Mouse (Mus musculus): Measurements from ENCODE around the gene Plekha7. TPM values are rescaled to one million over a fixed set of nuclear protein-coding genes. Genes with fewer than 3 reads are reported as not detected.

Gene Plekha7
- total and polyA plus RNA-seq, 2 experiments from 2014 or later = 19.4 to 40.4 TPM

- 35% methylated on average over 8 of the region's 8 CpGs for WGBS
- peak overlapping the region; percentile 82 for H3K4me2 ChIP-seq (ENCODE audit: low read depth, low read length)
- peak overlapping the region; percentile 60 for H3K9ac ChIP-seq (replicated peaks; ENCODE audit: low read depth, low read length)
- no peaks in the 10 kb centered on the region for H3K27me3 ChIP-seq (ENCODE audit: control insufficient read depth, insufficient read depth, low read length)
- H3K27ac ChIP-seq (ENCODE audit: low read depth) = peak overlapping the region; percentile 86; the same call in 1 of the 2 replicates
- TF ChIP-seq EP300 (IDR thresholded peaks at IDR 0.05; ENCODE audit: low read depth) (no peak), CTCF (IDR thresholded peaks at IDR 0.05; ENCODE audit: low read depth) (no peak)
- peak overlapping the region; percentile 59 for H3K4me3 ChIP-seq (ENCODE audit: low read depth, low read length)
- H3K36me3 ChIP-seq (replicated peaks; ENCODE audit: control insufficient read depth, insufficient read depth, low read length) = no peaks in the 10 kb centered on the region
- ATAC-seq (ENCODE audit: insufficient read depth, low read depth) (no peak), DNase-seq (ENCODE audit: low spot score) (no peak)
- H3K9me3 ChIP-seq (replicated peaks; ENCODE audit: control insufficient read depth, low read length) = no peaks in the 10 kb centered on the region
- peaks cover 35% of the 10 kb centered on the region for H3K4me1 ChIP-seq (ENCODE audit: control insufficient read depth, insufficient read depth)
Measured at GRCm38 (mm10) chr7:116236608-116237007, 71.6 kb downstream of the Plekha7 start.

- Histone ChIP-seq H3K9ac (replicated peaks; ENCODE audit: low read depth, low read length) (no peak overlapping the region), H3K9me3 (replicated peaks; ENCODE audit: control insufficient read depth, low read length) (no peaks in the 10 kb centered on the region), H3K4me1 (ENCODE audit: control insufficient read depth, insufficient read depth) (peaks cover 42% of the 10 kb centered on the region), H3K4me3 (ENCODE audit: low read depth, low read length) (no peak overlapping the region), H3K27ac (ENCODE audit: low read depth) (no peak overlapping the region), H3K36me3 (replicated peaks; ENCODE audit: control insufficient read depth, insufficient read depth, low read length) (no peaks in the 10 kb centered on the region), H3K4me2 (ENCODE audit: low read depth, low read length) (no peak overlapping the region), H3K27me3 (ENCODE audit: control insufficient read depth, insufficient read depth, low read length) (no peaks in the 10 kb centered on the region)
- WGBS = 38% methylated on average over 7 of the region's 7 CpGs
- no peak for ATAC-seq (ENCODE audit: insufficient read depth, low read depth)
- DNase-seq (ENCODE audit: low spot score) = no peak
- TF ChIP-seq EP300 (IDR thresholded peaks at IDR 0.05; ENCODE audit: low read depth) (no peak), CTCF (IDR thresholded peaks at IDR 0.05; ENCODE audit: low read depth) (no peak)
Measured at GRCm38 (mm10) chr7:116234287-116234806, 73.8 kb downstream of the Plekha7 start.

- H3K9ac ChIP-seq (replicated peaks; ENCODE audit: low read depth, low read length) = no peak overlapping the region
- peak overlapping the region; percentile 70 for H3K27ac ChIP-seq (ENCODE audit: low read depth)
- peak; percentile 42; the same call in 1 of the 2 replicates for ATAC-seq (ENCODE audit: insufficient read depth, low read depth)
- H3K36me3 ChIP-seq (replicated peaks; ENCODE audit: control insufficient read depth, insufficient read depth, low read length) = no peaks in the 10 kb centered on the region
- no peaks in the 10 kb centered on the region for H3K27me3 ChIP-seq (ENCODE audit: control insufficient read depth, insufficient read depth, low read length)
- H3K4me2 ChIP-seq (ENCODE audit: low read depth, low read length) = no peak overlapping the region
- TF ChIP-seq CTCF (IDR thresholded peaks at IDR 0.05; ENCODE audit: low read depth) = no peak
- TF ChIP-seq EP300 (IDR thresholded peaks at IDR 0.05; ENCODE audit: low read depth) = no peak
- H3K4me3 ChIP-seq (ENCODE audit: low read depth, low read length) = no peak overlapping the region
- no peaks in the 10 kb centered on the region for H3K9me3 ChIP-seq (replicated peaks; ENCODE audit: control insufficient read depth, low read length)
- whole genome bisulfite sequencing = 37% methylated on average over 11 of the region's 11 CpGs
- no peak for DNase-seq (ENCODE audit: low spot score)
- H3K4me1 ChIP-seq (ENCODE audit: control insufficient read depth, insufficient read depth) = peaks cover 50% of the 10 kb centered on the region
Measured at GRCm38 (mm10) chr7:116230811-116231609, 77.2 kb downstream of the Plekha7 start.

- no peak overlapping the region for H3K9ac ChIP-seq (replicated peaks; ENCODE audit: low read depth, low read length)
- ATAC-seq (ENCODE audit: insufficient read depth, low read depth) (no peak), DNase-seq (ENCODE audit: low spot score) (no peak)
- H3K36me3 ChIP-seq (replicated peaks; ENCODE audit: control insufficient read depth, insufficient read depth, low read length) = no peaks in the 10 kb centered on the region
- WGBS = 43% methylated on average over 7 of the region's 7 CpGs
- TF ChIP-seq EP300 (IDR thresholded peaks at IDR 0.05; ENCODE audit: low read depth) = no peak
- no peak for TF ChIP-seq CTCF (IDR thresholded peaks at IDR 0.05; ENCODE audit: low read depth)
- peaks cover 64% of the 10 kb centered on the region for H3K4me1 ChIP-seq (ENCODE audit: control insufficient read depth, insufficient read depth)
- peak overlapping the region; percentile 9; the same call in 1 of the 2 replicates for H3K4me2 ChIP-seq (ENCODE audit: low read depth, low read length)
- H3K4me3 ChIP-seq (ENCODE audit: low read depth, low read length) = no peak overlapping the region
- no peaks in the 10 kb centered on the region for H3K9me3 ChIP-seq (replicated peaks; ENCODE audit: control insufficient read depth, low read length)
- H3K27ac ChIP-seq (ENCODE audit: low read depth) = peak overlapping the region; percentile 70
- no peaks in the 10 kb centered on the region for H3K27me3 ChIP-seq (ENCODE audit: control insufficient read depth, insufficient read depth, low read length)
Measured at GRCm38 (mm10) chr7:116226877-116227282, 81.3 kb downstream of the Plekha7 start.

- 68% methylated on average over 6 of the region's 6 CpGs for WGBS
- no peak for TF ChIP-seq EP300 (IDR thresholded peaks at IDR 0.05; ENCODE audit: low read depth)
- TF ChIP-seq CTCF (IDR thresholded peaks at IDR 0.05; ENCODE audit: low read depth) = no peak
- H3K4me1 ChIP-seq (ENCODE audit: control insufficient read depth, insufficient read depth) = peaks cover 69% of the 10 kb centered on the region
Measured at GRCm38 (mm10) chr7:116226316-116226715, 81.9 kb downstream of the Plekha7 start.

More at GRCm38 (mm10) chr7:116226316-116226715, 81.9 kb downstream of the Plekha7 start:
- H3K36me3 ChIP-seq (replicated peaks; ENCODE audit: control insufficient read depth, insufficient read depth, low read length) = no peaks in the 10 kb centered on the region
- H3K4me3 ChIP-seq (ENCODE audit: low read depth, low read length) = no peak overlapping the region
- H3K27me3 ChIP-seq (ENCODE audit: control insufficient read depth, insufficient read depth, low read length) = no peaks in the 10 kb centered on the region
- ATAC-seq (ENCODE audit: insufficient read depth, low read depth) = no peak
- no peak for DNase-seq (ENCODE audit: low spot score)
- H3K27ac ChIP-seq (ENCODE audit: low read depth) = peak overlapping the region; percentile 70
- no peak overlapping the region; the same call in 1 of the 2 replicates for H3K9ac ChIP-seq (replicated peaks; ENCODE audit: low read depth, low read length)
- no peaks in the 10 kb centered on the region for H3K9me3 ChIP-seq (replicated peaks; ENCODE audit: control insufficient read depth, low read length)
- H3K4me2 ChIP-seq (ENCODE audit: low read depth, low read length) = no peak overlapping the region

All from heart, postnatal 0 days (tissue).